Mouse (Mus musculus) embryonic facial prominence, embryonic 14.5 days (tissue): ENCODE results near the gene Lnx1. TPM values are rescaled to one million over a fixed set of nuclear protein-coding genes. Genes with fewer than 3 reads are reported as not detected.

Experiments
- ATAC-seq: fragments of 200-750 bp; cut with Nextera tagmentation; 2 replicates; pipeline ENCODE4 v1.8.0; 2017; ENCODE audit warnings: low read depth, moderate number of reproducible peaks, moderate TSS enrichment
- DNase-seq: peaks from one replicate; pipeline ENCODE4 v3.0.0-alpha.2; 2015; ENCODE audit warnings: low spot score
- H3K27ac ChIP-seq: fragments of 300-500 bp; sonication (generic); replicated peaks from 2 replicates; pipeline ENCODE4 v1.5.1; 2014; ENCODE audit warnings: low read depth, mild to moderate bottlenecking, low read length, moderate library complexity
- H3K27me3 ChIP-seq: fragments of 300-500 bp; sonication (generic); replicated peaks from 2 replicates; pipeline ENCODE4 v1.6.1; 2014; ENCODE audit warnings: low read length; ENCODE audit not compliant: control insufficient read depth, insufficient read depth
- H3K36me3 ChIP-seq: fragments of 300-500 bp; sonication (generic); 2 replicates; pipeline ENCODE4 v1.6.1; 2014; ENCODE audit warnings: low read length, mixed read lengths; ENCODE audit not compliant: control insufficient read depth, insufficient read depth
- H3K4me1 ChIP-seq: fragments of 300-500 bp; sonication (generic); 2 replicates; pipeline ENCODE4 v1.6.1; 2014; ENCODE audit warnings: antibody characterized with exemption, low read length; ENCODE audit not compliant: control insufficient read depth, insufficient read depth
- H3K4me2 ChIP-seq: fragments of 300-500 bp; sonication (generic); 2 replicates; pipeline ENCODE4 v1.6.1; 2014; ENCODE audit warnings: low read depth, mild to moderate bottlenecking, low read length, moderate library complexity, mixed read lengths
- H3K4me3 ChIP-seq: fragments of 300-500 bp; sonication (generic); 2 replicates; pipeline ENCODE4 v1.5.1; 2014; ENCODE audit warnings: low read depth, mild to moderate bottlenecking, low read length
- H3K9ac ChIP-seq: fragments of 300-500 bp; sonication (generic); 2 replicates; pipeline ENCODE4 v1.6.1; 2014; ENCODE audit warnings: low read depth, mild to moderate bottlenecking, low read length, moderate library complexity, mixed read lengths
- H3K9me3 ChIP-seq: fragments of 300-500 bp; sonication (generic); 2 replicates; pipeline ENCODE4 v1.6.1; 2016; ENCODE audit warnings: low read length; ENCODE audit not compliant: control insufficient read depth
- WGBS: fragments of 180-500 bp; shearing (Covaris S2); extraction: QIAGEN DNeasy Blood & Tissue Kit; methylation state at CpG from one replicate; pipeline ENCODE4 v1.1.7; 2014; 5-methylcytosine and 5-hydroxymethylcytosine counted together
- polyA plus RNA-seq: library from polyadenylated mRNA; unstranded; fragments of >200 nt; fragmentation: Nextera tagmentation; extraction: Ambion mirVana; gene quantifications from 2 replicates; pipeline ENCODE4 v1.2.1, GENCODE M21; 2014

Gene Lnx1
- polyA plus RNA-seq, result 2.3 and 2.4 TPM in 2 replicates

DNA sequence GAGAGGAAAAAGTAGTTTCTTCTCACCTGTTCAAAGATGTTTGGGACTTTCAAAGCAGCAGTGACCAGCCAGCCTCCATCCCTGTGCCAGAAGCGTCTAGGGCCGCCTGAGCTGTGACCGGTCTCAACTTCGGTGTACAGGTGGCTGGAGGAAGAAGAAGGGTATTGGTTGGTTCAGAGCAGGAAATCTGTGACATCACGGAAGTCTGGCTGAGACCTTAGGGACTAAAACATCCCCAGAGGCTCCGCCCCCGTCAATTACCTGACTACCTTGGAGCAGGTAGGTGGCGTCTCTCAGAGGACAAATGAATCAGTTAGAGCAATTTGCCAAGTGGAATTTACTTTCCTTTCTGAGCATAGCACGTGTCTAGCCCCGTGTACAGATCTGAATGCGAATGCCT lies at the start of gene Lnx1:
TSS of gene Lnx1 (minus strand) at position 147 of the 400 bp plus-strand sequence.
- Histone ChIP-seq H3K27ac (no peak within 1 kb of the TSS), H3K9me3 (no peaks in the 10 kb centered on the region), H3K27me3 (no peaks in the 10 kb centered on the region), H3K4me1 (peaks cover 13% of the 10 kb centered on the region; the same call in 1 of the 2 replicates), H3K4me3 (no peak within 1 kb of the TSS), H3K9ac (no peak within 1 kb of the TSS), H3K36me3 (no peaks in the 10 kb centered on the region), H3K4me2 (peak within 1 kb of the TSS; percentile 55)
- 49% methylated on average over 11 of the region's 11 CpGs for WGBS
- ATAC-seq (peak; percentile 42; the same call in 1 of the 2 replicates), DNase-seq (peak; percentile 79)

DNA sequence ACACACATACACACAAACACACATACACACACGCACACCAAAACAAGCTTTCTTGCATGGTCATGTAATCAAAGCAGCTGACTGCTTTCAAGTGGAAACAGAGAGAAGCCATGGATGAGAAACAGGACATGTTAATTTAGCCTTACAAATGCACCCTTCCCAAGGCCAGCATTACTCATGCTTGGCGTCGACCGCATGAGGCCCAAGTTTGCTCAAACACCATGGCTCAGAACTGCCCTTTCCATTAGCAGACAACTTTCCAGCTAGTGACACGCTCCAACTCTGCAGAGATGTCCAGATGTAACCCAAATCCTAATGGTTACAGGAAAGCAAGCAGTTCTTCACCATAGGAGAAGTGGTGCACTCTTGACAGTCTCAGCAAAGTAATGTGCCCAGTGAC lies 47.8 kb upstream of the Lnx1 start:
- H3K27ac ChIP-seq, result no peak overlapping the region

DNA sequence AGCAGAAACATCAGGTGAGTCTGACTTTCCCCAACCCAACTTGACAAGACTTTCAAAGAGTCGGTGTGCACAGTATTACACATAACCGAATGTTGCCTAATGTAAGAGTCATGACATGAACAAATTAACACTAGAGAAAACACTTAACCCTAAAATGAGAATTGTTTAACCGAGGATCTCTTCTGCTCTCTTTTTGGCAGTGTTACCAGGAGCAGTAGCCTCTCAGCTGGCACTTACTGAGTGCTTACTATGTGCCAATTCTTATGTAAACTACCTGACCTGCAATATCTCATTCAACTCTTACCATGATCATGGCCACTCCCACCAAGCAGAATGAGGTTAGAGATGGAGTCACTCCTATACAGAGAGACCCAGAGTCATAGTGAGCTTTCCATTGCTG lies 44.8 kb upstream of the Lnx1 start:
- Histone ChIP-seq H3K27me3 (no peaks in the 10 kb centered on the region), H3K4me3 (no peak overlapping the region), H3K4me2 (no peak overlapping the region), H3K27ac (no peak overlapping the region), H3K9ac (no peak overlapping the region), H3K4me1 (no peaks in the 10 kb centered on the region), H3K9me3 (no peaks in the 10 kb centered on the region), H3K36me3 (no peaks in the 10 kb centered on the region)
- no peak for ATAC-seq
- WGBS, result 82% methylated on average over 3 of the region's 3 CpGs
- DNase-seq, result no peak

More for the DNA sequence above, 47.8 kb upstream of the Lnx1 start:
- Histone ChIP-seq H3K4me3 (no peak overlapping the region), H3K4me1 (no peaks in the 10 kb centered on the region; the same call in 1 of the 2 replicates), H3K27me3 (no peaks in the 10 kb centered on the region), H3K4me2 (no peak overlapping the region), H3K9ac (no peak overlapping the region), H3K9me3 (no peaks in the 10 kb centered on the region), H3K36me3 (no peaks in the 10 kb centered on the region)
- no peak for DNase-seq
- ATAC-seq, result no peak
- 77% methylated on average over 5 of the region's 5 CpGs for WGBS

DNA sequence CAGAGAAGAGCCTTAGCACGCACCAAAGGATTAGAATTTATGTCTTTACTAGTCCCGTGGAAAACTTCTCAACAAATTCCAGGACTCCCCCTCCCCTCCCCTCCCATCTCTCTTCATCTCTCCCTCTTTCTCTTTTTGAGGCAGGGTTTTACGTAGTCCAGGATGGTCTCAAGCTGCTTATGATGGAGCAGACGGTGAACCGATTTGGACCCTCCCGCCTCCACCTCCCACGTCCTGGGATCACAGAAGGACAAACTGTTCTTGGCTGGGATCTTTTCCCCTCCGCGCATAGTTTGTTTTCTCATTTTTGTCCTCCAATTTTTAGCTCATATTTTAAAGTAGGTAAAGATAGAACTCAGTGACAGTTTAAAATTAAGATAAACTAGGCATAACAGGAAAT lies 38.2 kb upstream of the Lnx1 start:
- DNase-seq (no peak), ATAC-seq (no peak)
- Histone ChIP-seq H3K36me3 (no peaks in the 10 kb centered on the region), H3K27ac (no peak overlapping the region), H3K9ac (no peak overlapping the region), H3K4me3 (no peak overlapping the region), H3K27me3 (no peaks in the 10 kb centered on the region), H3K4me1 (peaks cover 13% of the 10 kb centered on the region), H3K4me2 (no peak overlapping the region), H3K9me3 (no peaks in the 10 kb centered on the region)
- WGBS, result 89% methylated on average over 9 of the region's 9 CpGs

DNA sequence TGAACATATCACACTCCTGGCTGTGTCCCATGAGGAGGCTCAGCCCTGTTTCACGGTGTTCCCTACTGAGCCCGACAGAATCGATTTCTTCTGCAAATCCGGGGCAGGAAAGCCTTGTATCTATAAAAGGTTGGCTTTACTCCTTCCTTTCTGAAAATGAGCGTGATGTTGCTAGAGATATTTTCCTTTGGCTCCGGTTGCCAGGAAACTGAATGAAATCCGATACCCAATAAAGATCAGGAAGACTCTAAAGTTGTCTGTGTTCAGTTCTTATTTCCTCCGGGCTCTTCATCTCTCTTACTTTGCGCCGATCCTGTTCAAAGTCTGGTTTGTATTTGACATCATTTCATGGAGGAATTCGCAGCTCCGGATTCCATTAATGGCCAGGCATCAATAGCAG lies 36.7 kb upstream of the Lnx1 start:
- no peak for ATAC-seq

DNA sequence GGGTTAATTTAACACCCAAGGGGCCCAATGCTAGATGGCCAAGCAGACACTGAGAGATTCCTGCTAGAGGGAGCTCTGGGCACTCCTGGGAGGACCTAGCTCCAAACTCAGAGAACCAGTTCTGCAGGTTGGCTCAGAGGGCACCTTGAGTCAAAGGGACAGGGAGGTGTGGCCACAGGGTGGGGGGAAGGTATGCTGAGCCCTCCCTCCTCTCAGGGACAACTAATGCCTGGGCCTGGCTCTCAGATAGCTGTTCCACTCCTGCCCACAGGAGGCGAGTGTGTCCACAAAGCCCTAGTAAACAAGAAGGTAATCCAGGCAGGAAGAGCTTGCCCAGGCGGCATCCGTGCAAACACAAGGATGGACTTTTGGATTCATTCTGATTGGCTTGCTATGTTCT lies 35.6 kb upstream of the Lnx1 start:
- H3K4me2 ChIP-seq, result no peak overlapping the region
- no peaks in the 10 kb centered on the region for H3K9me3 ChIP-seq
- ATAC-seq, result peak; percentile 83
- H3K27me3 ChIP-seq, result no peaks in the 10 kb centered on the region
- 62% methylated on average over 3 of the region's 3 CpGs for WGBS
- peaks cover 20% of the 10 kb centered on the region for H3K4me1 ChIP-seq
- DNase-seq, result peak; percentile 83
- no peak overlapping the region for H3K27ac ChIP-seq
- no peak overlapping the region for H3K9ac ChIP-seq
- no peak overlapping the region for H3K4me3 ChIP-seq
- H3K36me3 ChIP-seq, result no peaks in the 10 kb centered on the region

More for the DNA sequence above, 36.7 kb upstream of the Lnx1 start:
- peak; percentile 67 for DNase-seq
- H3K9ac ChIP-seq, result peak overlapping the region; percentile 11; the same call in 1 of the 2 replicates
- no peaks in the 10 kb centered on the region for H3K9me3 ChIP-seq
- H3K27ac ChIP-seq, result no peak overlapping the region; the same call in 1 of the 2 replicates
- H3K4me2 ChIP-seq, result no peak overlapping the region; the same call in 1 of the 2 replicates
- WGBS, result 23% methylated on average over 12 of the region's 12 CpGs
- H3K4me3 ChIP-seq, result no peak overlapping the region
- peaks cover 16% of the 10 kb centered on the region for H3K4me1 ChIP-seq
- H3K36me3 ChIP-seq, result no peaks in the 10 kb centered on the region
- H3K27me3 ChIP-seq, result no peaks in the 10 kb centered on the region

DNA sequence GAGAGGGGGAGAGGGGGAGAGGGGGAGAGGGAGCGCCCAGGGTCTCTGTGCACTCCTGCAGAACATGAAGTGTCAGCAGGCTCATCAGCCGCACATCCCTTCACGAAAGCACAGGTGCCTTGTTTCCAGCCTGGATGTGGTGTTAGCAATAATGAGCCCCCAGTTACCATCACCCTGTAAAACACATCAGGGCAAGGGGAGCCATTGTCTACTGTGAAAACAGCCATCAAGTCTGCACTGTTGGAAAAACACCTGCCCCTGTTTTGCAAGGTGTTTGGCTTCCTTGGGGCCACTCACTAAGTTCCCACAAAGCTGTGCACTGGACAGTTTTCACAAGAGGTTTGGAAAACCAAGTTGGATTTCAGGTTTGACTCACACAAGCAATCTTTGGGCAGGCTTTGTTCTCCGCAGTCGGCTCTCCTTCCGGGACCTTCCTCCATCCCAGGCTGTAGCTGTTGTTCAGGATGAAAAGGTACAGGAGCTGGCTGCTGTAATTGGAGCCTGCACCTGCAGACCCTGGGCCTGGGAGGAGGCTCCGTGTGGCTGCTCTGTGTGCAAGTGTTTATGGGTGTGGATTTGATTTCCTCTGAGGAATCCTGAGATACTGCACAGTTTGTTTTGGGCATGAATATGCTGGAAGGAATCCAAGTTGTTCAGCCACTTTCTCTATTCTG lies 31.3 kb upstream of the Lnx1 start:
- H3K36me3 ChIP-seq, result no peaks in the 10 kb centered on the region
- peak; percentile 56 for DNase-seq
- H3K4me2 ChIP-seq, result no peak overlapping the region
- ATAC-seq, result peak; percentile 87; the same call in 1 of the 2 replicates
- peaks cover 15% of the 10 kb centered on the region for H3K4me1 ChIP-seq
- H3K4me3 ChIP-seq, result no peak overlapping the region
- 25% methylated on average over 6 of the region's 7 CpGs for WGBS
- H3K27ac ChIP-seq, result no peak overlapping the region
- no peak overlapping the region for H3K9ac ChIP-seq
- no peaks in the 10 kb centered on the region for H3K9me3 ChIP-seq
- no peaks in the 10 kb centered on the region for H3K27me3 ChIP-seq

DNA sequence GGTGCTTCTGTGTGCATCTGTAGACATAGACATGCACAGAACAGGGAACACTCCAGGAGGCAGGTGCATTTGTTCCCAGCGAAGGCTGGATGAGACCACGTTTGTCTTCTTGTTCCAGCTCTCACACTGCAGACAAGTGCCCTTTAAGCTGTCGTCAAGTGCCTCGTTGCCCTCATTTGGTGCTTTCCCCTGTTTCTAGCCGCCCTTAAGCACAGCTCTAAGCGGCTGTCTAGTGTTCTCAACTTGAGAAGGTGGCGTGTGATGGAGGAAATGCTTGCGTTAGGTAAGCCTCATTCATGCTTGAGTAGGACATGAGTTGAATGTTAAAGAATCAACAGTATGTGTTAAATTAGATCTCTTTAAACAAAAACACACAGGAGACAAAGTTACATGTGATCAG lies 29.9 kb upstream of the Lnx1 start:
- Histone ChIP-seq H3K4me2 (no peak overlapping the region), H3K9ac (no peak overlapping the region), H3K4me1 (peaks cover 14% of the 10 kb centered on the region), H3K36me3 (no peaks in the 10 kb centered on the region), H3K9me3 (no peaks in the 10 kb centered on the region), H3K27ac (no peak overlapping the region), H3K4me3 (no peak overlapping the region), H3K27me3 (no peaks in the 10 kb centered on the region)
- no peak for DNase-seq
- WGBS, result 59% methylated on average over 8 of the region's 8 CpGs
- no peak for ATAC-seq

DNA sequence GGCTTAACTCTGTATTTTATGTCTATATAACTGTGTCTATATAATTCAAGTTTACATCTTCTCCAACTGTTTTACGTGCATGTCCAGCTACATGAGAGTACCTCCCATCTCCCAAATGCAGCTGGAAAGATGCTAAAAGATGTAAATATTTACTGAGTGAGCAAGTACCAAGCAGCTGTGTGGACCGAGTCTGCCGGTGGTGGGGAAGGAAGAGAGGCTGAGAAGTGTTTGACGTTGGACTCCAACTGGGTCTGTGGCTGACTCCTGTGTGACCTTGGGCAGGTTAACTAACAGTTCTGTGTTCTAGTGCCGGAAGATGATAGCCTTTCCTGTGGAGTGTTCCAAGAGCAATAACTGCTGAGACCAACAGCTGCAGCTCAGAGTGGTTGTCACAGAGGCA lies 27.9 kb upstream of the Lnx1 start:
- ATAC-seq (no peak), DNase-seq (no peak)
- 78% methylated on average over 5 of the region's 5 CpGs for WGBS
- Histone ChIP-seq H3K4me1 (peaks cover 24% of the 10 kb centered on the region), H3K9me3 (no peaks in the 10 kb centered on the region), H3K9ac (no peak overlapping the region), H3K27ac (no peak overlapping the region), H3K36me3 (no peaks in the 10 kb centered on the region), H3K4me3 (no peak overlapping the region), H3K4me2 (no peak overlapping the region), H3K27me3 (no peaks in the 10 kb centered on the region)
